8 mouse cellular contexts compared by ENCODE assay signal in genomic region chr10:79712029-79712428, GRCm38 (mm10). TPM values are rescaled to one million over a fixed set of nuclear protein-coding genes. Genes with fewer than 3 reads are reported as not detected.
DNase-seq lines count a peak whose midpoint lies in the region; ATAC-seq and TF ChIP-seq lines count a peak whose summit lies in the region.

No protein-coding gene starts in this region.

- no peak for TF ChIP-seq EP300 in heart, postnatal 0 days (IDR thresholded peaks at IDR 0.05; ENCODE audit: low read depth)

- WGBS in heart, postnatal 0 days = 65% methylated on average over 1 of the region's 1 CpGs
- WGBS in intestine, embryonic 16.5 days = 74% methylated on average over 1 of the region's 1 CpGs

- TF ChIP-seq CTCF in heart, postnatal 0 days (IDR thresholded peaks at IDR 0.05; ENCODE audit: low read depth) = peak; percentile 20; the same call in 1 of the 2 replicates

- peaks cover 17% of the 10 kb centered on the region for H3K4me1 ChIP-seq in heart, postnatal 0 days (ENCODE audit: control insufficient read depth, insufficient read depth)
- peaks cover 29% of the 10 kb centered on the region for H3K4me1 ChIP-seq in intestine, embryonic 16.5 days (ENCODE audit: control insufficient read depth, insufficient read depth, low read length)

- ATAC-seq in heart, postnatal 0 days (ENCODE audit: insufficient read depth, low read depth) = peak; percentile 6; the same call in 1 of the 2 replicates
- peak; percentile 8 for ATAC-seq in intestine, embryonic 16.5 days

- no peak overlapping the region for H3K27ac ChIP-seq in heart, postnatal 0 days (ENCODE audit: low read depth)
- H3K27ac ChIP-seq in intestine, embryonic 16.5 days (ENCODE audit: low read length) = no peak overlapping the region

- peaks cover 30% of the 10 kb centered on the region for H3K36me3 ChIP-seq in heart, postnatal 0 days (replicated peaks; ENCODE audit: control insufficient read depth, insufficient read depth, low read length)
- H3K36me3 ChIP-seq in intestine, embryonic 16.5 days (ENCODE audit: control insufficient read depth, insufficient read depth, low read length) = peaks cover 27% of the 10 kb centered on the region; the same call in 1 of the 2 replicates

- peaks cover 25% of the 10 kb centered on the region for H3K27me3 ChIP-seq in heart, postnatal 0 days (ENCODE audit: control insufficient read depth, insufficient read depth, low read length)
- peaks cover 23% of the 10 kb centered on the region for H3K27me3 ChIP-seq in intestine, embryonic 16.5 days (replicated peaks; ENCODE audit: control insufficient read depth, insufficient read depth, low read length)

- no peak overlapping the region for H3K4me3 ChIP-seq in heart, postnatal 0 days (ENCODE audit: low read depth, low read length)
- H3K4me3 ChIP-seq in intestine, embryonic 16.5 days (ENCODE audit: low read length) = no peak overlapping the region

- no peak overlapping the region for H3K9ac ChIP-seq in heart, postnatal 0 days (replicated peaks; ENCODE audit: low read depth, low read length)
- H3K9ac ChIP-seq in intestine, embryonic 16.5 days (ENCODE audit: low read depth, low read length) = no peak overlapping the region

- H3K9me3 ChIP-seq in heart, postnatal 0 days (replicated peaks; ENCODE audit: control insufficient read depth, low read length) = no peaks in the 10 kb centered on the region
- no peaks in the 10 kb centered on the region for H3K9me3 ChIP-seq in intestine, embryonic 16.5 days (ENCODE audit: control insufficient read depth, low read length)

- no peak for DNase-seq in heart, postnatal 0 days (ENCODE audit: low spot score)
- no peak for DNase-seq in heart, postnatal 4 days
- peak; percentile 49 for DNase-seq in thymus, postnatal 0 days (ENCODE audit: low spot score)
- no peak for DNase-seq in thymus, postnatal 36 days
- DNase-seq in left cerebral cortex, adult 9 months (ENCODE audit: low spot score in 2 of 2) = no peak
- no peak for DNase-seq in gastrocnemius, postnatal 4 days (ENCODE audit: low spot score in 2 of 2)
- DNase-seq in layer of hippocampus, adult 11-12 months (ENCODE audit: low spot score) = no peak

- H3K4me2 ChIP-seq in heart, postnatal 0 days (ENCODE audit: low read depth, low read length) = no peak overlapping the region
- H3K4me2 ChIP-seq in intestine, embryonic 16.5 days (ENCODE audit: low read depth, low read length) = no peak overlapping the region

RNA-seq across cellular contexts. Expression of gene Hcn2, which starts 4.4 kb away (rescaled TPM):
- total RNA-seq in heart, postnatal 0 days (2014; rRNA removed; ENCODE audit: low replicate concordance) = 3.5 and 5.5 TPM in 2 replicates
- 0.40 and 0.45 TPM in 2 replicates for polyA plus RNA-seq in heart, postnatal 0 days (2015; fragmentation: Nextera tagmentation; extraction: Ambion mirVana)
- total RNA-seq in heart, postnatal 4 days (2021) = 1 to 10 TPM; 7.6 to 9.5 TPM
- 0.05 TPM in 1 of 2 replicates, not detected in the other for polyA plus RNA-seq in thymus, postnatal 0 days (2015; fragmentation: Nextera tagmentation; extraction: Ambion mirVana)
- 0.04 TPM in 1 of 2 replicates, not detected in the other for polyA plus RNA-seq in intestine, embryonic 16.5 days (2015; fragmentation: Nextera tagmentation; extraction: Ambion mirVana)
- under 1 TPM; 0.96 TPM for total RNA-seq in gastrocnemius, postnatal 4 days (2021)

RNA-seq across cellular contexts. Expression of gene Bsg, which starts 7.7 kb away (rescaled TPM):
- 1,449 and 1,606 TPM in 2 replicates for total RNA-seq in heart, postnatal 0 days (2014; rRNA removed; ENCODE audit: low replicate concordance)
- 1,256 and 1,260 TPM in 2 replicates for polyA plus RNA-seq in heart, postnatal 0 days (2015; fragmentation: Nextera tagmentation; extraction: Ambion mirVana)
- total RNA-seq in heart, postnatal 4 days (2021) = 100 to 1,000 TPM; 793 to 876 TPM
- 376 and 398 TPM in 2 replicates for polyA plus RNA-seq in thymus, postnatal 0 days (2015; fragmentation: Nextera tagmentation; extraction: Ambion mirVana)
- 1,158 and 1,189 TPM in 2 replicates for polyA plus RNA-seq in intestine, embryonic 16.5 days (2015; fragmentation: Nextera tagmentation; extraction: Ambion mirVana)
- 100 to 1,000 TPM; 390 to 392 TPM for total RNA-seq in gastrocnemius, postnatal 4 days (2021)

RNA-seq across cellular contexts. Expression of gene Gzmm, which starts 23.2 kb away (rescaled TPM):
- total RNA-seq in heart, postnatal 0 days (2014; rRNA removed; ENCODE audit: low replicate concordance) = 2.4 and 2.5 TPM in 2 replicates
- polyA plus RNA-seq in heart, postnatal 0 days (2015; fragmentation: Nextera tagmentation; extraction: Ambion mirVana) = 2.1 and 2.8 TPM in 2 replicates
- total RNA-seq in heart, postnatal 4 days (2021) = 1 to 10 TPM; 2.9 to 3.7 TPM
- 0.35 and 0.48 TPM in 2 replicates for polyA plus RNA-seq in thymus, postnatal 0 days (2015; fragmentation: Nextera tagmentation; extraction: Ambion mirVana)
- polyA plus RNA-seq in intestine, embryonic 16.5 days (2015; fragmentation: Nextera tagmentation; extraction: Ambion mirVana) = 0.21 and 0.56 TPM in 2 replicates
- 1 to 10 TPM; 2.5 to 3.8 TPM for total RNA-seq in gastrocnemius, postnatal 4 days (2021)

RNA-seq across cellular contexts. Expression of gene Cdc34, which starts 30.0 kb away (rescaled TPM):
- 162 and 183 TPM in 2 replicates for total RNA-seq in heart, postnatal 0 days (2014; rRNA removed; ENCODE audit: low replicate concordance)
- polyA plus RNA-seq in heart, postnatal 0 days (2015; fragmentation: Nextera tagmentation; extraction: Ambion mirVana) = 115 and 120 TPM in 2 replicates
- total RNA-seq in heart, postnatal 4 days (2021) = 100 to 1,000 TPM; 134 to 145 TPM
- 138 and 141 TPM in 2 replicates for polyA plus RNA-seq in thymus, postnatal 0 days (2015; fragmentation: Nextera tagmentation; extraction: Ambion mirVana)
- polyA plus RNA-seq in intestine, embryonic 16.5 days (2015; fragmentation: Nextera tagmentation; extraction: Ambion mirVana) = 120 and 128 TPM in 2 replicates
- total RNA-seq in gastrocnemius, postnatal 4 days (2021) = 100 to 1,000 TPM; 307 to 315 TPM

RNA-seq across cellular contexts. Expression of gene Polrmt, which starts 34.4 kb away (rescaled TPM):
- total RNA-seq in heart, postnatal 0 days (2014; rRNA removed; ENCODE audit: low replicate concordance) = 36.9 and 56.2 TPM in 2 replicates
- polyA plus RNA-seq in heart, postnatal 0 days (2015; fragmentation: Nextera tagmentation; extraction: Ambion mirVana) = 25.1 and 26.3 TPM in 2 replicates
- total RNA-seq in heart, postnatal 4 days (2021) = 10 to 100 TPM; 35.4 to 39.6 TPM
- 35.2 and 39.5 TPM in 2 replicates for polyA plus RNA-seq in thymus, postnatal 0 days (2015; fragmentation: Nextera tagmentation; extraction: Ambion mirVana)
- 38.8 and 40.5 TPM in 2 replicates for polyA plus RNA-seq in intestine, embryonic 16.5 days (2015; fragmentation: Nextera tagmentation; extraction: Ambion mirVana)
- total RNA-seq in gastrocnemius, postnatal 4 days (2021) = 10 to 100 TPM; 25.5 to 27.8 TPM
